Mouse (Mus musculus): ENCODE results near the gene Moap1.

Moap1 gene

DNA sequence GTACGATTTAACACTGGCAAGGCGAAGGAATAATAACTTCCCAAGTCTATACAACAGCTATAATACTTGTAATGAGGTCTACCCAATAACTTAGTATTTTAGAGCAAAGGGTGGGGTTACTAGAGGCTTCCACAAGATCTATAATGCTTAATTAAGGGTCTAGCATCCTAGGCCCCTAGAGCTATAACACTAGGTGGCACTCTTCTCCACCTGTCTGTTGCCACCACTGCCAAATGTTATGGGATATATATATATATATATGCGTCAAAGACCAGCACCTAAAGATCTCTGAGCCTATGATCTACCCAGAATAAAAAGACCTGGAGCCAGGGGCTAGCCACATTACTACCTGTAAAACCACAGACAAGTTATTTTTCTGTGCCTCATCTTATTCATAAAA, 3.2 kb downstream of the Moap1 start:
- no peak for DNase-seq

DNA sequence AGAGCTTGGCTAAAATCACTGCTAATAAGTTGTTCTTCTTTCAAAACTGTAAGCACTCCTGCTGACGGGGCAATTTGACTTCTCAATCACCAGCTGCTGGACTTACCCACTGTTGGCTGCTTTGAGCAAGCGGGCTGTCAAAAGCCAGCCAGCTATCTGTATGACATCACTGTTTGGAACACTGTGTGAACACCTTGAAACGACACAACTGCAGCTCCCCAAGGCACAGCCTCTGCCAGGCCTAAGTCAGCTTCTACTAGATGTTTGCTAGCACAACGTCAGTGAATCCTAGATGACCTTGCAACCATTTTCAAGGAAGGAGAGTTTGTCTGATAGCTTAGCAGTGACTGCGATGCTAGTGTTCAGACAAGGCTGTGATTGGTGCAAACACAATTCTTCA, 4.4 kb downstream of the Moap1 start:
- DNase-seq = no peak

DNA sequence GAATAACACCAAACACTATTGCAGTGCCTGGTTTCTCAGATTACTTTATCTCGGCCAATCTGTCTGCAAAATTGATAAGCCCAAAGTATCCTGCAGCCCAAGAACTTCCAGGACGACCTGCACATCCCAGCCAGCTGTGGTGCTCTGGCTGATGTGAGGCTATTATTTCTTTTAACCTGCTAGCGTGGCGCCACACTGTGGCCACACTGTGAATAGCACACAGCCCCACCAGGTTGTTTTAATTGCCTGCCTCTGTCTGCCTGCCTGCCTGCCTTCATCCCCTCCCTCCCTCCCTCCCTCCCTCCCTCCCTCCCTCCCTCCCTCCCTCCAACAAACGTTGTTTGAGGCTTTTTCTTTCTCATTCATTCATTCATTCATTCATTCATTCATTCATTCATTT, 10.1 kb downstream of the Moap1 start:
- DNase-seq = peak; percentile 79

DNA sequence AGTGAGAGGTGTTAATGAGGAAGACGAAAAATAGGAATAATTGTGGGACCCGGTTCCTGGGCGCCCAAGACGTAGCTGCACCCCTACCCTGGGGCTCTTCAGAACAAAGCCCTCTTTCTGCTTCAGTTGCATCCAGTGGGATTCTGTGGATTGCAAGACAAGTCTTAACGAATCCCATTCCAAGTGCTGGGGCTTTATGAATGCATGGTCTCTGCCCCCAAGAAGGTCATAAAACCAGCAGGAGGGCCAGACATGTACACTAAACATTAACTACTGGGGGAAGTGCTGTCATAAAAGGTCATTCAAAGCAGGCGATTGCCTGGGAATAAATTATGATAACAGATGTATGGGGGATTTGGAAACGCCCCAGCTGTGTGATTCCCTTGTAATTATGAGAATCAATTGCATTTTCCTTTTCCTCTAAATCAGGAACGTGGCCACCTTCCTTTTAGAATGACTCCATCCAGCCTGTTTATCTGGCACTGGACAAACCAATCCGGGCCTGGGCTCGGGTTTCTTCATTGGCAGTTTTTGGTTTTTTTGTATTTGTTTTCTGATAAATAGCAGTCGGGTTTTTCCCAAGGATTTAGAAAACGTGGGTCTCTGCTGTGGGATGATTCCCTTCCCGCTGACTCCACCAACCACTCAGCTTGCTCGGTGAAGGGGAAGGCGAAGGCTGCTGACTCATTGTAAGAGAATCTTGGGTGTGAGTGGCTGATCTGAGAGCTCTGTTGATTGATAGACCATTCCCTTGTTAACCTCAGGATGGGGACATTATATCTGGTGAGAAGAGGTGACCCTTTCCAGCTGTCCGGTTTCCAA, 12.5 kb downstream of the Moap1 start:
- DNase-seq = peak; percentile 24

DNA sequence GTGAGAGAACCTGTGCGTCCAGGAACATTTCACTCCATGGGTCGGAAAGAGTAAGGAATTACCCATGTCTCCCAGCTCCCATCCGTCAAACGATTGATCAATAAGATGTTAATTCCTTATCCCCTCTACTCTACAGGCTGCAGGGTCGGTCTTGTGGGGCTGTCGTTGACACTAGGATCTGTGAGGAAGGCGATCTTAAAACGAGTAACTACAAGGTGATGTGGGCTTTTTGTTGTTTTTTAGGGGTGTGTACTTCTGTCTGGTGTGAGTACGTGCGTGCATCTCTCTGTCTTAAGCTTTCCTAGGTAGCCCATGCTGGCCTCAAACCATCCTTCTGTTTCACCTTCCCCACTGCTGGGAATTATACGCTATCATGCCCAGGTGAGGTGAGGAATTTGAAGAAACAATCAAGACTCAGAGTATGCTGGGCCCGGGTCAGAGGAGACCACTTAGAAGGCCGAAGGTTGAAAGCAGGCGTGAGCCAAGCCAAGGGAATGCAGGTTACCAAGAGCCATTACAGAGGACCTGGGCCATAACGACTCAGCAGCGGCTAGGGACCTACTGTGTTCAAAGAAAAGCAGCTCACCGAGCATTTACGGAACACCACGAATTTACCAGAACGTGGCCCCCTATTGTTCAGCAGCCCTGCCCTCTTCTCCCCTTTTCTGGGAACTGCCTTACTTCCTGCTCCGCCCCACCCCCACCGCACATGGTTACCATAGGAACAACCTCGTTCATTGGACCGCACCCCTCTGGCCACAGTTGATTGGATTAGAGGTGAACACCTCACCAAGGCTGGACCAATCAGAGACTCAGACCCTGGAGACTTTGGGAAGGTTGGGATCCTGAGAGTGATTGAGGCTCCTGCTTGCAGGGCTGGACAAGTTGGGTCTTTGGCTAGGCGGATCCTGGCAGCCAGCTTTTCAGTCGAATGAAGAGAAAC, 13.3 kb downstream of the Moap1 start:
- DNase-seq = peak; percentile 88

DNA sequence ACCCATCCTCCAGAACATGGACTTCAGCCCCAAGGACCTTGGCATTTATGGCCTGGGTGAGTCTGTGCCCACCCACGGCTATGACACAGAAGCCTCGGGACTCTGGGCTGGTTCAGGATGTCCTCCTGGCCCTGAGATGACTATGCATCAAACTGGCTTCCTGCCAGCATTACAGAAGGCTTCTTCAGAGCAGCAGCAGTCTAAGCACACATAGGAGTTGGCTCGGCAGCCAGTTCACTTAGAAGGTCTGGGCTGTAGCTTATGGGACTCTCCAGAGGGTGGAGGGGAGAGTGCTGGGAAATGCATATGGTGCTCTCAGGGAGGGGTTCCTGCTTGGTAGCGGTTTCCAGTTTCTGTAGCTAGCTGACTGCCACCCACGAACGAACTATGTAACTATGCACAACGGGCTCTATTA, 17.7 kb downstream of the Moap1 start:
- DNase-seq = peak; percentile 31

DNA sequence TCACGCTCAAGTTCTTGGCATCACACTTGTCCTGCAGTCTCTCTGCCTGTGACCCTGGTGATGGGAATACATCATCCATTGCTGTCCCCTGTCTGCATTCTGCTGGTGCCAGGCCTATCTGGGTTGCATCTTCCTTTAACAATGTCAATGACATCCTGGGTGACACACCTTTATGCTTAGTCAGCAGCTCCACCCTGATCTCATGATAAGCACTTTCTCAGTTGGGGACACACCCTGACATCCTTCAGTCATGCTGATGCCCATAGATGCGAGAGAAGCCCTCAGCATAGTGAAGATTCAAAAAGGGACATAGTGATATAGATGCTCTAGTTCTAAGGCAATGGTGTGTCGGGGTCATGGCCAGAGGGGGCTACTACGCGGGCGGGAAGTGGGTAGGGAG, 18.3 kb downstream of the Moap1 start:
- DNase-seq = no peak

DNA sequence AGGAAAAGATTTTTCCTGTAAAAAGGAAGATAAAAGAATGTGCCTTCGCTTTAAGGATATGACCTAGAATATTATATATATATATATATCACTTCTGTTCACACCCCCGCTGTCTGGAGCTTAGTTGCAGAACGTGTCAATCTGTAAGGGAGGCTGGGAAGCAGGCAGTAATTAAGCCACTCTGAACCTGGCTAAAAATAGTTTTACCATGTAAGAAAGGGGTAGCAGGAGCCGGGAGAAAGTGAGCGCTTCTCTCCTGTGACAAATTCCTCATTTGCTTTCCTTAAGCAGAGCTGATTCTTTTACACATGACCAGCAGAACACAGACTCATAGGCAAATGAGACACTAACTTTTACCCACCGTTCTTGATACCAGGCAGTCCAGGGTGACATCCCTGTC, 19.6 kb downstream of the Moap1 start:
- DNase-seq = no peak

DNA sequence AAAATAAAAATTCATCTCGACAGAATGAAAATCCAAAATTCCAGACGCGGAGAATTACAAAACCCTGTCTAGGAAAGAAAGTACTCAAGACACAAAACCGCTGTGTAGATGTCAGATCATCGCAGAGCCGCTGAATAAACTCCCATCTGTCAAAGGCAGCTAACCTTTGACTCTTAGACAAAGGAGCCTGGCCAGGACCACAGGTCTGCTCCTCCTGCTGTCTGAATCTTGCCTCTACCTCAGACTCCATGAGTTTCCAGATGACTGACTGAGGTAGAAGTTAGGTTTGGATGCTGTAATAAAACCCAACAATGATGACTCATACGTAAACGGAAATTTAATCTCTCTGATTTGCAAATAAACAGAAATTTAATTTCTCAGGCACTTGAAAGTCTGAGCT, 20.5 kb downstream of the Moap1 start:
- DNase-seq = no peak

DNA sequence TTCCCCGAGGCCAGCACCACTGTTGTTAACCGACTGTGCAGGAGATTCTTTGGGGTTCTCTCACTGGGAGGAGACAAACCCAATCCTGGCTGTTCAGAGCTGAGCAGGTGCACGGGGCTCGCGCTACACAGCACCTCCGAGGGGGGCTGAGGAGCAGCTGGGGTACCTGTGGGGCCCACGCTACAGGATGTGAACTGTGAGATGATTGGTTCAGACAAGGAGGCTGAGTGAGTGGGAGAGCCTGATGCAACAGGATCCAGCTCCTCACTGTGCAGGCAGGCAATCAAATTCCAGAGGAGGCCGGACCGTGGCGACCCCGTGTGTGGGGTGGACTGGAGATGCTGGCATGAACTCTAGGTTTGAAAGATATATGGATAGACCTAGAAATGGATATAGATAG, 21.0 kb downstream of the Moap1 start:
- no peak for DNase-seq

DNA sequence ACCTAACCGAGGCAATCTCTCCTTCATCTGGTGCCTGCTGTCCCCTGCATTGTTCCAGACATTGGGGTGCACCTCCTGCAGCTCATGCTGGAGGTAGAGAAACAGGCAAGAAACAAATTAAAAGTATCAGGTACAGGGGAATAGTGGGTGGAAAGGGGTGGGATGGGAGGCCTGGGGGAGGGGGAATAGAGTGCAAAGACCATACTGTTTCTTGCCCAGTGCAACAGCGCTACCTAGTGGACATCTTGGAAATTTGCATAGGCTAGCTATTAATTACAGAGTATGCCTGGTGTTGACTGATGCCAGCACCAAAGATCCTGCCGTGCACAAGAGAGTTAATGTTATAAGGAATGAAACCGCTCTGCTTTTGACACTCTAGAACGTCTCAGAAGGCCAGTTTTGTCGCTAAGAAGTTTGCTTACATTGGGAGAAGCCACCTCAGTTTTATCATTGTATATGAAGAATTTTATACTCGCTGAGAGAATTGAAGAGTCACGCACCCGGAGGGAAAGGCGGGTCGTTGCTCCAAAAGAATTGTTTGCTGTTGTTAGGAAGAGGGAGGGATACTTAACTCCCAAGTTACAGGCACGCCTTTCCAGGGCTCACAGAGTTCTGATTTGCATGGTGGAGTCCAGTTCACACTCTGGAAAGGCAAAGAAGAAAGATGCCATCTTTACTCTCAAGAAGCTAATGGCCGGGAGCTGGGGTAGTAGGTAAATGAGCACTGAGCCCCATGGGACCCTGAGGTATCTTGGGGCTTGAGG, 23.7 kb downstream of the Moap1 start:
- DNase-seq = peak; percentile 66

DNA sequence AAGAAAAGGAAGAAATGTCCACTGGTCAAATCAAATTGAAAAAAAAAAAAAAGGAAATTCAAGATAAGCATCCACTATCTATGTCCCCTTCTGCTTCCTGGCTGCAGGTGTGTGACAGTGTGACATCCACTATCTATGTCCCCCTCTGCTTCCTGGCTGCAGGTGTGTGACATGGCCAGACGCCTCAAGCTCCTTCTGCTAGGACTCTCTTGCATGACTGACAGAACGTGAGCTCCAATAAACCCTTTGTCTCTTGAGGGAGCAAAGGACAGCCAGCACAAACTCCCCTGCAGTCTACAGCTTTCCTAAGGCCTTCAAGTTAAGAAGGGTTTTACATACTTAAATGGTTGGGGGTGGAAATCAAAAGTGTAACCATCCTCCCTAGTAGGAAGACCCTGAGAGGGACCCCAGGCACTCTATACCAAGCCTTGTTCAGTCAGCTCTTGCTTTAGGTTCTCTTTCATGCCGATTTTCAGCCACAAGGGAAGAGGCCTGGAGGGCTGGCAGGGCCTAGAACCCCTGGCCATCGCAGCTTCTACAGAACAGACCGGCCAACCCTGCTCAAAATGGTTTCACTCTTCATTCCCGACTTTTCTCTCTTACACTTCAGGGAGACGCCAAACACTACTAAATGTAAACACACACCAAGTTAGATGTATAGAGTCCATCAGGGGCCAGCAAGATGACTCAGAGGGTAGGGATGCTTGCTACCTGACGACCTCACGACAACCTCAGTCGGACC, 28.6 kb downstream of the Moap1 start:
- no peak for DNase-seq

DNA sequence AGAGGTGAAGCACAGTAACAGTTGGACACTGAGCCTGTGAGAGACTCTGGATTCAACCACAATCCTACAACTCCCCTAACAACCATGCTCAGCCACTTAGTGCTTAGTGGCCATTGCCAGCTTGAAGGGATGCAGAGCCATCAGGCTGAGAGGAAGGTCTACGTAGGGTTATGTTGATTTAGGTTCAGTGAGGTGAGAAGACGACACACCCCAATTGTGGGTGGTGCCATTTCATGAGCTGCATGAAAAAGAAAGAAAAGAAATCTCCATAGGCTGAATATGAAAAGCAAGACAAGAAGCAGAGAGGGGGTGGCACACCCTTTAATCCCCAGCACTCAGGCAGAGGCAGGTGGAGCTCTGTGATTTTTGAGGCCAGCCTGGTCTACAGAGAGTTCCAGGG, 29.3 kb downstream of the Moap1 start:
- DNase-seq = no peak

DNA sequence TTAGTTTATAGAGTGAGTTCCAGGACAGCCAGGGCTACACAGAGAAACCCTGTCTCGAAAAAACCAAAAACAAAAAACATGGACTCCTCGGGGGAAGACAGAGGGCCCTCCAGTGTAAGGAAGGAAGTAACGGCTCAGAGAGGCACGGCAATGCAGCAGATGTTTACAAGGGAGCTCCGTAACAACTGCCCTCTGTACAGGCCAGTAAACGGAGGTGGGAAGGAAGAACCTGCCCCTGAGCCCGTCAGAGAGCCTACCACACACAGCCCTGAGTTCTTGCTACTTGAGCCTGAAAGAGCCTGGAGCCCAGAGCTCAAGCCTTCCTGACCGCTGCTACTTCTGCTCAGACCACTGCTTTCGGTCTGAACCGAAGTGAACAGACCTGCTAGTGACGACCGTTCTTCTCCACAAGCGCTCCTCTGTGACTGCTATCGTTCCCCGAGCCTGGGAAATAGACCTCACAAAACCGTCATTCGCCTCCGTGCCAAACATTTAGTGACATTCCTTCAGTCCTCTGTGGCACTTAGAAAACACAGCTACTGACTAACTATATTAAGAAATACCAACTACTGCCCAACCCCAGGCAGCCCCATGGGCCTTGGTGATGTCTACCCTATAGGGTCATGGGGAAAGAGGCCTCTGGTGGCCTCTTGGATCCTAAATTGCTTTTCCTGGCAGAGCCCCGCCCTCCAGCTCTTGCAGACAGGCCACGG, 30.2 kb downstream of the Moap1 start:
- DNase-seq = no peak

DNA sequence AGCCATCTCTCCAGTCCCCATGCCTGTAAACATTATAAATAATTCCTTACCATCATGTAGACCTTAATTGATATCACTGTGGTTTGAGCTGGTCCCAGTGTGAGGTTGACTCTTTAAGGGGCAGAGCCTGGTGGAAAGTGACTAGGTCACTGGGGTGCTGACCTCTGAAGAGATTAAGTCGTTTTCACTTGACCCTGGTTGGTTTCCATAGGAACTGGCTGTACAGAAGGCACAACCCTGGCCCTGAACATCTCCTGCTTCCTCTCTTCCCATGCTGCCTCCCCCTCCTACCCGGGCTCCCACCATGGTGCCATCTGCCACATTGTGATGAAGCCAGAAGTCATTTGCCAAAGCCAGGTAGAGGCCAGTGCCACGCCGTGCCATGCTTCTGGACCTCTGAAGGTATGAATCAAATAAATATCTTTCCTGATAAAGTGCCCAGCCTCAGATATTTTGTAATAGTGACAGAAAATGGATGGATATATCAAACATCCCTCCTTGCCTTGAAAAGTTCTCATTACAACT, 32.5 kb downstream of the Moap1 start:
- DNase-seq = no peak

DNA sequence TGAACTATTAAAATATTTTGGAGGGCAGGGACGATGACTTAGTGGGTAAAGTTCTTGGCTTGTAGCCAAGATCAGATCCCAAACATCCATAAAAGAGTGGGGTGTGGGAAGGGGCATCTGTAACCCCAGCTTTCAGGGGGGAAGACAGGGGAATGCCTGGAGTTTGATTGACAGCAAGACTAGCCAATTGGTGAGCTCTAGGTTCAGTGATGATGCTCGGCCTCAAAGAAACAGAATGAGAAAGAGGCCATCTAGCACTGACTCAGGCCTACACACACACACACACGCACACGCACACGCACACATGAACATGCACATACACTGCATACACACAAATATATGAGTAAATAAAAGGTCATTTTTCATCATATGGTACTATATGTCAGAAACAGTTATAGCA, 33.6 kb downstream of the Moap1 start:
- no peak for DNase-seq

DNA sequence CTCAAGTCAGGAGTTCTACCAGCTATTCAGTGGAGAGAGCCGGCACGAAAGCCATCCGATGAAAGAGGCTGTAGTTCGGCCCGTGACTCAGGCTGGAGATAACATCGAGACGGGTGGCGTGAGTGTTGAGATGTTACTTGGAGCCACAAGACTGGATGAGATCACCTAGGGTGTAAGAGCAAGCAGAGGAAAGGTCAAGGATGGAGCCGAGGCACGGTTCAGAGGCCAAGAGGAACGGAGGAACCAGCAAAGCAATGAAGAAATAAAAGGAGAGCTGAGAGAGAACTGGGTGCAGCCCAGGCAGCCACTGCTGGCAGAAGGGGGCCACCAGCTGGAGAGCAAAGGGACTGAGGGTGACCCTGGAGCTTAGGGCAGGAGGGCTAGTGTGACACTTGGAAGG, 35.2 kb downstream of the Moap1 start:
- DNase-seq = no peak

DNA sequence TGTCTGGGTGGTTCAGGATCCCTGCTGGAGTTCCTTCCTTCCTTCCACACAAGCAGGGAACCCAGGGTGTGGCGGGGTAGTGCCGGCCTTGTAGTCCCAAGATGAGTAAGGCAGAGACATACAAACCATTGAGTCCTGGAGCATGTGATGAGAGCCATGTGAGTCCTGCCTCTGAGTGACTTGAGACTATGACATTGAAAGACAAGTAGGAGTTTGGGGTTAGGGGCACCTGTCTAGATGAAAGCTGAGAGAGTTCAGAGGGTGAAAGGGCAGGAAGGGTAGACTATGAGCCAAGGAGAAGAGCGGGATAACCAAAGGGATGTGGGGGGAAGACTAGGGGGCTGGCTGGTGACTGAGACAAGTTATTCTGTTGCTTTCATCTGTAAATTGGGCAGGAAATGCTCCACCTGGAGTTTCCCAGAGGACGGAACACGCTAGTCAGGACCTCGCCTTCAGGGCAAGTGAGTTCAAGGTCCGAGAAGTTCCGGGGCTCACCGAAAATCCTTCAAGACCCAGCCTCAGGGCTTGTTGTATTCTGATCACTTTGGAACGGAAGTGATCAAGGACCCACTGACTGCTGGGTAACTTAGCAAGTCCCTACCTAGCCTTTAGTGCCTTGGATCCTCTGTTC, 36.5 kb downstream of the Moap1 start:
- DNase-seq = no peak

DNA sequence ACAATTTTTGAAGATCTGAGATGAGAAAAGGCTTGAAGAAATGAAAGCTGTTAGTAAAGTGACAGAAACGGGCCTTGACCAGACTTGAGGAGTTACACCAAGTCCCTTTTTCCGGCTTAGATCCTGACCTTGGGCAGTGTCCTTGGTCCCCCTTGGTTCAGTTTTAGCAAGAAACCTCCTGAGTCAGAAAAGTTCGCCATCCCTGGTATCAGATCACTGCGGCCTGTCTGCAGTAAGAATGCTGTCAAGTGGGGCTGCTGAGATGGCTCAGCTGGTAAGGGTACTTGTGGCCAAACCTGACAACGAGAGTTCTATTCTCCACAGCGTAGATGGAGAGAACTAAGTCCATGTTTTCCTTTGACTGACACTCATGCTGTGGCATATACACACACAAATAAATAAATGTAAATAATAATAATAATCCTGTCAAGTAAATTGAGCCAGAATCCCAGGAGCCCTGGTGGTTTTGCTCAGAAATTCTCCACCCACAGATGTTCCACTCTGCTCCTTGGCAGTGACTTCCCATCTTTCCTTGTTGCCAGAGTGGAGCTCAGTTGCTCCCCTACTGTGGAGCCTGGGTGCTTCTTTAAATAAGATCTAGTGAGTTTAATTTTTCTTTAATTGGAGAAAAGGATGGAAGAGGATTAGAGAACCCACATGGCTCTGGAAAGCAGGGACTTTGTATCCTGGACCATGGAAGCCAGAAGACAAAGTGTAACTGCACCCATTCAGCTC, 37.4 kb downstream of the Moap1 start:
- DNase-seq = no peak

DNA sequence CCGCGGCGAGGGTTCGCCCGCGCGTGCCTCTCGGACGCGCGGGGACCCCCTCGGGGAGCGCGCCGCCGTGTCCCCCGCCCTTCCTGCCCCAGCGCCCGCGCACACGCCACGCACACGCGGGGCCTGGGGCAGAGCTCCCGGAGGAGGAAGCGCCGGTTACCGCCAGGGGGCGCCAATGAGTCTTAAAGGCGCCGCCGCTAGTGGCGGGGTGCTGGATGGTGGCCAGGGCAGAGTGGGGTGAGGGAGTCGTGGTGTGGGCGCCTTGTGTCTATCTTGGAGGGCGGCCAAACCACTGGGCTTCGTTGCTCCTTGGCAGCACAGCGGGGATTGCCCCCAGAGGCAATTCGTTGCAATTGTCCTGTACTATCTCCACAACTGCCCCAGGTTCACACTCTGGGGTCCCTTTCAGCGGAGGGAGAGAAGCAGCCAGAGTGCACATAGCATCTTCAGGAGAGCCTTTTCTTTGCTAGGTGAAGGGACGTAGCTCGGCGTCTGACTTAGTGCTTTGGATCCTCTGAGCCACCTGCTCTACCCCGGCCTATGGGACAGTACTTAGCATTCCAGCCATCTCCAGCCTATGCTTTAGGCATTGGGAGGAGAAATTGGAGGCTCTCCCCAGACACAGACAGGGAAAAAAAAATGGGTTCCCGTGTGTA, 38.1 kb downstream of the Moap1 start:
- DNase-seq = peak; percentile 94
